In genomic region chr10:70433334-70433733, GRCm38 (mm10) we compare ENCODE assay signal across 29 mouse cellular contexts. TPM values are rescaled to one million over a fixed set of nuclear protein-coding genes. Genes with fewer than 3 reads are reported as not detected.
DNase-seq lines count a peak whose midpoint lies in the region; ATAC-seq and TF ChIP-seq lines count a peak whose summit lies in the region.
"Had no signal": no experiment of that assay in that cellular context is flagged by ENCODE, and none has a peak within 500 bp of the region (broad histone marks: within the 10 kb centered on the region; RNA-seq: fewer than 3 reads in every experiment).

No protein-coding gene starts in this region.

- DNase-seq in frontal cortex, postnatal 14 days (ENCODE audit: low spot score in 2 of 2) = no peak
- DNase-seq in ES-CJ7 (ENCODE audit: low read depth, low spot score) (peak; percentile 90), ZHBTc4 (ENCODE audit: low read depth, low spot score) (peak; percentile 90)
- DNase-seq in gonadal fat pad, adult 2 months (ENCODE audit: low read depth) = peak; percentile 67
- no peak for DNase-seq in layer of hippocampus, adult 2 months (ENCODE audit: low spot score in 2 of 2)
- no peak for DNase-seq in cerebellum, adult 9-11 months
- no peak for DNase-seq in left cerebral cortex, adult 8-10 months (ENCODE audit: low spot score in 2 of 2)
- DNase-seq: adrenal gland, postnatal 10 days; adrenal gland, postnatal 36 days; cerebellum, adult 11 months; cerebellum, adult 2 months; cerebellum, postnatal 10 days; cerebellum, postnatal 36 days; embryo, embryonic 11 days; gastrocnemius, postnatal 25 days had no signal

- no peak for TF ChIP-seq CTCF in layer of hippocampus, adult 2 months (conservative IDR thresholded peaks at IDR 0.05)

- peak; percentile 92 for ATAC-seq in frontal cortex, adult (ENCODE audit: low TSS enrichment)
- ATAC-seq: forebrain, embryonic 13.5 days; forebrain, embryonic 16.5 days; hindbrain, postnatal 0 days; inflammation-experienced regulatory T-cells, adult 6 months; intestine, embryonic 16.5 days had no signal

- no peak overlapping the region for H3K4me3 ChIP-seq in layer of hippocampus, adult 2 months
- H3K4me3 ChIP-seq: embryonic facial prominence, embryonic 10.5 days; embryonic facial prominence, embryonic 13.5 days; erythroblast, embryonic 14.5 days; forebrain, embryonic 10.5 days; forebrain, embryonic 13.5 days; hindbrain, embryonic 10.5 days; hindbrain, embryonic 13.5 days had no signal

- H3K27ac ChIP-seq in layer of hippocampus, adult 2 months = no peak overlapping the region
- H3K27ac ChIP-seq: embryonic facial prominence, embryonic 10.5 days; embryonic facial prominence, embryonic 13.5 days; forebrain, embryonic 10.5 days; forebrain, embryonic 13.5 days; hindbrain, embryonic 10.5 days; hindbrain, embryonic 13.5 days; hindbrain, postnatal 0 days had no signal

RNA-seq across cellular contexts. Expression of gene Fam13c, which starts 6.9 kb away (rescaled TPM):
- 2.2 and 3.9 TPM in 2 replicates for polyA plus RNA-seq in gonadal fat pad, adult 2 months (2012; rRNA removed)
- total RNA-seq in layer of hippocampus, adult 2 months (2021) = 10 to 100 TPM; 83.7 to 85.8 TPM
- 10 to 100 TPM; 48.4 to 57.9 (median 54.1) TPM for total RNA-seq in left cerebral cortex, adult 8-10 months (2022)
- total RNA-seq: granulocyte monocyte progenitor cell, adult 5-6 weeks; MEL had no signal
- polyA plus RNA-seq: erythroblast, embryonic 14.5 days; inflammation-experienced regulatory T-cells, adult 6 months had no signal

Comparison
In these comparisons a context has a peak if more than half of its experiments do, and no peak if none do; other contexts are left out.
1. DNase-seq: peak in ES-CJ7 (single experiment), ZHBTc4 (single experiment) and gonadal fat pad, adult 2 months (single experiment); none in frontal cortex, postnatal 14 days (0 of 2), layer of hippocampus, adult 2 months (0 of 2), cerebellum, adult 9-11 months (single experiment) and left cerebral cortex, adult 8-10 months (0 of 2).